In the genomic region with DNA sequence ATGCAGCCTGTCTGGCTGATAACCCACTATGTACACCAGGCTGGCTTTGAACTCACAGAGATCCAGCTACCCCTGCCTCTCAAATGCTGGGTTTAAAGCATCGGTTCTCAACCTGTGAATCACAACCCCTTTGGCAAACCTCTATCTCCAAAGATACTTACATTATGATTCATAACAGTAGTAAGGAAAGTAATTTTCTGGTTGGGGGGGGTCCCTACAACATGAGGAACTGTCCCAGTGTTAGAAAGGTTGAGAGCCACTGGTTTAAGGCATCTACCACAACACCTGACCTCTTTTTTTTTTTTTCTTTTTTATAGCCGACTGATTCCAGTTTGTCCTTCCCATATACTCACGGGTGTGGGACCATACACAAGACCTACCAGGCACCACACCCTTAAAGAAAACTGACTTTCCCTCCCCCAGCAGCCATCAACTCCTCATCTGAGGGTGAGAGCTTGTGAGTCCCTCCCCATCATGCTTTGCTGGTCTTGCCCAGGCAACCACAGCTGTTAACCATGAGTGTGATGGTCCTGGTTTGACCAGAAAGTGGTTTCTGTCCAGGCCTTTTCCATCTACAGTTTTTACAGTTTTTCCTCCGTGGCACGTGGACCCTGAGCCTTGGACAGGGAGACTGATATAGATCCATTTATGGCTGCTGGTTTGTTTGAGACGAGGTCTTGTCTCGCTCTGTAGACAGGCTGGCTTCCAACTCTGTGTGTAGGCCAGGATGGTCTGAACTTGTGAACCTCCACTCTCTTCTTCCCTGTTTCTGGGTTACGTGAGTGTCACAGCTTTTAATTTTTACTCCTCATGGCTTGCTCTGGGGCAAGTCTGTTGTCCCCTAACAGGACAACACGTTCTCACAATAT, we compare ENCODE assay signal across 1 mouse cellular context.
TF ChIP-seq lines count a peak whose summit lies in the region.

No protein-coding gene starts in this region.

TF ChIP-seq in CH12.LX, 34 proteins besides CTCF, POLR2A, EP300 and RAD21:
- TF ChIP-seq ZMIZ1 (IDR thresholded peaks at IDR 0.05; ENCODE audit: low read depth, low read length), result peak; percentile 40; the same call in 1 of the 2 replicates
- TF ChIP-seq JUND (conservative IDR thresholded peaks at IDR 0.05; ENCODE audit: low read depth, low read length), result peak; percentile 48; the same call in 1 of the 2 replicates
- TF ChIP-seq TBP (conservative IDR thresholded peaks at IDR 0.05; ENCODE audit: low read depth, low read length), result no peak
- TF ChIP-seq BHLHE40 (IDR thresholded peaks at IDR 0.05; ENCODE audit: low read depth, low read length), result peak; percentile 33; the same call in 1 of the 2 replicates
- TF ChIP-seq ZNF384 (IDR thresholded peaks at IDR 0.05; ENCODE audit: low read depth, low read length), result peak; percentile 90
- no peak for TF ChIP-seq MAFK (IDR thresholded peaks at IDR 0.05; ENCODE audit: insufficient replicate concordance, low read length)
- no peak for TF ChIP-seq MEF2A (IDR thresholded peaks at IDR 0.05; ENCODE audit: borderline replicate concordance, low read depth, low read length)
- no peak for TF ChIP-seq MAX (IDR thresholded peaks at IDR 0.05; ENCODE audit: low read length)
- TF ChIP-seq ETS1 (conservative IDR thresholded peaks at IDR 0.05; ENCODE audit: low read depth, low read length), result peak; percentile 48; the same call in 1 of the 2 replicates
- peak; percentile 89 for TF ChIP-seq IRF4 (IDR thresholded peaks at IDR 0.05; ENCODE audit: low read depth, low read length)
- peak; percentile 25; the same call in 1 of the 2 replicates for TF ChIP-seq JUN (IDR thresholded peaks at IDR 0.05; ENCODE audit: insufficient read depth, low read depth, low read length)
- 0 out of 2 replicates have a peak, but pooled peaks have one; percentile 10 for TF ChIP-seq TCF12 (IDR thresholded peaks at IDR 0.05; ENCODE audit: low read depth, low read length)
